Mouse (Mus musculus) bone marrow, adult 2 months (tissue): ENCODE measurements at regions not wholly inside any gene's neighbourhood (a gene's known extent, or its start where the extent isn't known, plus 50 kb on each side); places are given as distances from the start of the nearest gene placed in this dataset.

Experiments used
- H3K27ac ChIP-seq: fragments of 200-500 bp; 2 replicates; pipeline ENCODE4 v1.5.1; 2012; ENCODE audit warnings: low read depth, mild to moderate bottlenecking, control low read depth, inconsistent platforms, low read length; ENCODE audit not compliant: control insufficient read depth, poor library complexity, insufficient read depth
- H3K4me1 ChIP-seq: fragments of 200-500 bp; 2 replicates; pipeline ENCODE4 v1.6.1; 2011; ENCODE audit warnings: low read length; ENCODE audit not compliant: control insufficient read depth, insufficient read depth
- H3K4me3 ChIP-seq: fragments of 200-500 bp; replicated peaks from 2 replicates; pipeline ENCODE3; 2011; ENCODE audit warnings: mild to moderate bottlenecking, low read depth, low read length, control low read depth; ENCODE audit not compliant: control insufficient read depth
- CTCF ChIP-seq: fragments of 200-500 bp; IDR thresholded peaks from 2 replicates; pipeline ENCODE4 v1.5.1; 2011; ENCODE audit warnings: low read length, control low read depth; ENCODE audit not compliant: control insufficient read depth, insufficient read depth
- POLR2A ChIP-seq: fragments of 200-500 bp; IDR thresholded peaks from 2 replicates; pipeline ENCODE4 v1.6.1; 2011; ENCODE audit warnings: low read depth, mild to moderate bottlenecking, control low read depth, low read length, borderline replicate concordance; ENCODE audit not compliant: control insufficient read depth
- WGBS: fragments of 180-500 bp; shearing (Covaris S2); methylation state at CpG from one replicate; pipeline ENCODE4 v1.1.7; 2018; 5-methylcytosine and 5-hydroxymethylcytosine counted together

DNA sequence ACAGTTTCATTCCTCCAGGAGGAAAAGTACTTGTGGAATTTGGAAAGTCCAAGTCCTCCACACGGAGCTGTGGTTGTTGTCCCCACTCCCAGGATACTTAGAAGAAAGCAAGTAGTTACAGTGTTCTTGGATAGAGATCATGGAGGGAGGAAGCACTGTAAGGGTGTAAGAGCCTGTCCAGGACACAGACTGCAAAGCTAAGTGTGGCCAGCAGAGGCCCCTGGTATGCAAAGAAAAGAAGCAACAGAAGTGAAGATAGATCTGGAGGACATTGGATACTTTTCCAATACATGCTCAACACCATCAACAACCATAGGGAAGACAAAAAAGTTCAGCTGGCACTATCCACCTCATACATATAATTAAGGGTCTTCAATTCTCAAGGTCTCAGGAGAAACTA lies 197.4 kb downstream of the Meis1 start:
- Histone ChIP-seq H3K27ac (no peak overlapping the region), H3K4me3 (no peak overlapping the region), H3K4me1 (no peaks in the 10 kb centered on the region)
- 49% methylated on average over 1 of the region's 1 CpGs for WGBS
- TF ChIP-seq POLR2A (no peak), CTCF (no peak)

DNA sequence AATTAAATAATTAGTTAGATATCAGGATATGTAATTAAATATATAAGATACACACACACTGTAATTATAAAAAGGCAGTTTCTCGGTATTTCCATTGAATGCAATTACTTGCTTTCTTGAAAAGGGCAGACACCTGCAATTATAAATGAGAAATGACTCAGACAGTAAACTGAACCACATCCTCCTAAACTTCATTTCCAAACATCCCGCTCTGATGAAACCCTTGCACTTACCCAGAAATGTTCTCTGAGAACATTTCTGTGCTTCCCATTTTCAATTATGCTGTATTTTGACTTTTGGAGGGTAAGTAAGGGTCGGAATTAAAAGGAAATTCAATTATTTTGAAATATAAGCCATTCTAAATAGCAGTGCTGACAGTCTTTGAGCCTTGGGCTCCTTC lies 204.7 kb downstream of the Meis1 start:
- WGBS, result 39% methylated on average over 3 of the region's 3 CpGs
- no peaks in the 10 kb centered on the region for H3K4me1 ChIP-seq
- TF ChIP-seq POLR2A (no peak), CTCF (no peak)
- H3K27ac ChIP-seq, result no peak overlapping the region
- no peak overlapping the region for H3K4me3 ChIP-seq

DNA sequence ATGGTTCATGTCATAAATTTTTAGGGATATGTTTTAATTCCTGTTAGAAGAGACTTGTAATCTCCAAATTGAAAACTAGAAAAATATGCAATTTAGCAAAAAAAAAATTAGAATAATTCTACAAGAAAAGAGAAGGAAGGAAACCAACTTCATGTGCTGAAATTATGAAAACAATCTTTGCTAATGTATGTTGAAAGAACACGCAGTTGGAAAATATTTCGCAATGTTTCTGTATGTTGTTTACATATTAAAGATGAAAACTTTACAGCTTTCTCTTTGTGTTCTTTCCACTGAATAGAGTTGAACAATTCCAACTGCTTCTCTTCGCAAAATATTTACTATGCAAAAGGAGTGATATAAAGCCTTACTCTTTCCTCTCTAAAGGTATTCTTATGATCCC lies 251.3 kb downstream of the Meis1 start:
- Histone ChIP-seq H3K4me3 (no peak overlapping the region), H3K4me1 (no peaks in the 10 kb centered on the region), H3K27ac (no peak overlapping the region)
- WGBS, result 71% methylated on average over 3 of the region's 3 CpGs
- TF ChIP-seq POLR2A, result no peak
- no peak for TF ChIP-seq CTCF

DNA sequence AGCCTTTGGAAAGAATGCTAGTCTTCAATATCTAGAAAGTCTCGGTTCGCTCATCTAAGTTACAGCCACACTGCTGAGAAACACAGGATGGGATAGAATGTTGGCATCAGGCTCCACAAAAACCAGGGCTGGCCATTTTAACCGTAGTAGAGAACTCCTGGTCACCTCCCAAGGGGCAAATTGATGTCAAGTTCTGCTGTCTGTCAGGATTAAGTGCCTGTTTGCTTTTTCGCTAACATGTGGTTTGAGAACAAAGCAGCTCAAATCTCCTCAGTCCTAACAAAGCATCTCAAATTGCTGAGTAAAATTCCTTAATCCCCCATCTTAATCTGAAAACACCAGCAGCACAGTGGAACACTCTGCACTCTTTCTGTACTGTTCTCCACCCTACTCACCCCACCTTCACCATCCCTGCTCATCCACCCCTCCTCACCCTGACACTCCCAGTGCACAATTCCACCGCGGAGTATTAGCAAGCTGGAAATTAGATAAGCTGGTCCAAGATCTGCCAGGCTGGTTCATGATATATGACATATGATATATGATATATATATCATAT lies 252.2 kb downstream of the Meis1 start:
- Histone ChIP-seq H3K27ac (no peak overlapping the region), H3K4me3 (no peak overlapping the region), H3K4me1 (no peaks in the 10 kb centered on the region)
- TF ChIP-seq CTCF (no peak), POLR2A (no peak)
- 83% methylated on average over 6 of the region's 6 CpGs for WGBS

DNA sequence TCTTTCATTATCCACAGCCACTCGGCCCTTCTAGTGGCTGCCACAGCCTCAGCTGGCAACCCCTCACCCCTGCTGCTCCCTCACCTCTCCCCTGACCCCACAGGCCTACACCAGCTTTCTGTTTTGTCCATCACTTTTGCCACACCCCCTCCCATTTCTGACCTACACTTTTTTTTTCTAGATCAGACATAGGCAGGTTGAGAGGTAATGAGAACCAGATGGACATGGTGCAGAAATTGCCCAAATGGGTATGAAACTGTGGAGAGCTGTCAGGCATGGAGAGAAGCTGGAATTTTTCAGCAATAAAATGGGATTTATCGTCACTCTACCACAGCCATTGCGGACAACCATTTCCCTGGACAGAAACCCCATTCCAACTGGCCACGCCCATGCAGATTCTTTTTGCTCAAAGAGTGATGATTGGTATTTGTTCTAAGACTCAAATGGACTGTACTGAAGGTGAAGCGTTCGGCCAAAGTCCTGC lies 260.2 kb downstream of the Meis1 start:
- H3K27ac ChIP-seq, result no peak overlapping the region
- 85% methylated on average over 6 of the region's 6 CpGs for WGBS
- no peak overlapping the region for H3K4me3 ChIP-seq
- no peak for TF ChIP-seq POLR2A
- TF ChIP-seq CTCF, result no peak
- no peaks in the 10 kb centered on the region; the same call in 1 of the 2 replicates for H3K4me1 ChIP-seq

DNA sequence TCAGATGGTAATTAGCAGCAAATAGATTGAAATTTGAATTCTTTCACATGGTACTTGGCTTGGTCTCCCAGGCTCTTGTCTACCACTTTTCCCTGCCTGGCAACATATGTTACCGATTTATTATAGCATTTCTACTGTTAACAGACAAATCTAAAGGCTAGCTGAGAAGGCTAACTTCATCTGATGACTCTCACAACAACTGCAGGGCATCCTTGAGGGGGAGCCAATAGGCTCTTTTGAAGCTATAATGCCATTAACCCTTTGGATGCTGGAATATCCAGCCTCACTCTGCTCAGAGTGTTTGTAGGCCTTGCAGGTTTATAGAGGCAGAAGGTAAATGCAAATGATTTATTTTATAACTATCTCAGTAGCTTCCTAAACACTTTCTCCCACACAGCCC lies 262.2 kb downstream of the Meis1 start:
- Histone ChIP-seq H3K4me1 (no peaks in the 10 kb centered on the region; the same call in 1 of the 2 replicates), H3K4me3 (no peak overlapping the region), H3K27ac (no peak overlapping the region)
- WGBS, result 85% methylated on average over 1 of the region's 1 CpGs
- no peak for TF ChIP-seq POLR2A
- no peak for TF ChIP-seq CTCF

DNA sequence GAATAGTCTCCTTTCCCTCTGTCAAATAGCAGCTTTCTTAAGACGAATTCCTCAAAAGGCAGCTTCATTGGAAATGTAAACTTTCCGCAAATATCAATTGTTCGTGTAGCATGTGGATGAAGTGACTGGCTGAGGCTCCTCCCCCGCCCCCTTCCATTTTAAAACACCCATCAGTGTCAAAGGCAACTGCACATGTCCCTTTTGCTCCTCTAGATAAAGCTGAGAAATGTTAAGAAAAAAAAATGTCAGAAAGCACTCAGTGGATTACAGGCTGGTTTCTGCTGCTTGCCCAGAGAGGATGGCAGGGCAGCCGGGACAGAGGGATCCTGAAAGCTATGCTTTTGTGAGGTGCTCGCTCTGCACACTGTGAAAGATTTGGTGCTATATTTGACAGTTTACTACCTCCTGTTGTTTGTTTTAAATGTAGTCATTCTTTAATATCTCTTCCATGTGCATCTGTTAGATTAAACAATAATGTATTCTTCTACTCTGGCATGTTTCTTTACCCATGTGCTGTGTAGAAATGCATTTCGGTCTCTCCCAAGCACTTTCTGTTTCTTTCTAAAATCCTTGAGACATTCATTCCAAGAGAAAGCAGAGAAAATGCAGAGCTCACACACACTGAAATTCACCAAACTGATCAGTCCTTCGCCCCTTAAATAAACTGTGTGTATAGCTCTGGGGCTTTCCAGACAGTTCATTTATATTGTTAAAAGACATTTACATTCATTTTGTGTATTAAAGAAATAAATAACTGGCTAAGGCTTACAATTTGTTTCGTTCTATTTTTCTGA lies 263.9 kb downstream of the Meis1 start:
- Histone ChIP-seq H3K27ac (no peak overlapping the region), H3K4me3 (no peak overlapping the region), H3K4me1 (no peaks in the 10 kb centered on the region; the same call in 1 of the 2 replicates)
- WGBS, result 59% methylated on average over 9 of the region's 9 CpGs
- TF ChIP-seq CTCF, result no peak
- no peak for TF ChIP-seq POLR2A

DNA sequence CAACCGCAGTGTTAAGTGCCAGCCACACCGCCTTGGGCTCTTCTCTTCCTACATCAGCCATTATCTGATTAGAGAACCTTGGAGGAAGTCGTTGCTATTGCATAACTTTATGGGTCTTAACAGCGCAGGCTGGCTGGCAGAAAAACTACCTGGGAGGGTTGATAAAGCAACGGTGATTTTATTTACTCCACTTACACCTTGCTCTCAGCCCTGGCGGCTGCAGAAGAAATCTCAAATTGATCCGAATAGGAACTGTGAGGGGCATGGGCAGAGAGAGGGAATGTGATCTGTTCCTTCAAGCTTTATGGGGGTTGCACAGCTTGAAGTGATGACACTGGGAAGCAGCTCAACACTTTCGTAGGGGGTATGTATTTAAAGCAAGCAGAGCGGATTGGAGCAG lies 264.9 kb downstream of the Meis1 start:
- TF ChIP-seq CTCF (no peak), POLR2A (no peak)
- H3K4me1 ChIP-seq, result no peaks in the 10 kb centered on the region; the same call in 1 of the 2 replicates
- no peak overlapping the region for H3K4me3 ChIP-seq
- no peak overlapping the region for H3K27ac ChIP-seq
- 8% methylated on average over 9 of the region's 9 CpGs for WGBS
